Mouse (Mus musculus) liver, embryonic 16.5 days (tissue): Measurements from ENCODE around the gene Pacrg. TPM values are rescaled to one million over a fixed set of nuclear protein-coding genes. Genes with fewer than 3 reads are reported as not detected.

Source experiments
- ATAC-seq: fragments of 200-750 bp; cut with Nextera tagmentation; 2 replicates; pipeline ENCODE4 v1.8.0; 2017; ENCODE audit warnings: low read depth, mild to moderate bottlenecking, moderate number of reproducible peaks, moderate library complexity
- H3K27ac ChIP-seq: fragments of 300-500 bp; sonication (generic); 2 replicates; pipeline ENCODE4 v1.5.1; 2014; ENCODE audit warnings: mild to moderate bottlenecking, low read length
- H3K27me3 ChIP-seq: fragments of 300-500 bp; sonication (generic); 2 replicates; pipeline ENCODE4 v1.6.1; 2014; ENCODE audit warnings: low read depth, low read length, mixed read lengths; ENCODE audit not compliant: control insufficient read depth, insufficient read depth
- H3K36me3 ChIP-seq: fragments of 300-500 bp; sonication (generic); 2 replicates; pipeline ENCODE4 v1.6.1; 2014; ENCODE audit warnings: mild to moderate bottlenecking; ENCODE audit not compliant: control insufficient read depth, insufficient read depth
- H3K4me1 ChIP-seq: fragments of 300-500 bp; sonication (generic); 2 replicates; pipeline ENCODE4 v1.6.1; 2014; ENCODE audit warnings: low read depth, low read length, mixed read lengths; ENCODE audit not compliant: control insufficient read depth
- H3K4me2 ChIP-seq: fragments of 300-500 bp; sonication (generic); 2 replicates; pipeline ENCODE4 v1.6.1; 2014; ENCODE audit warnings: low read depth, low read length, mixed read lengths
- H3K4me3 ChIP-seq: fragments of 300-500 bp; sonication (generic); 2 replicates; pipeline ENCODE4 v1.5.1; 2014; ENCODE audit warnings: low read depth, mild to moderate bottlenecking, low read length
- H3K9ac ChIP-seq: fragments of 300-500 bp; sonication (generic); 2 replicates; pipeline ENCODE4 v1.6.1; 2014; ENCODE audit warnings: low read depth, low read length
- H3K9me3 ChIP-seq: fragments of 300-500 bp; sonication (generic); replicated peaks from 2 replicates; pipeline ENCODE4 v1.6.1; 2016; ENCODE audit warnings: low read length; ENCODE audit not compliant: control insufficient read depth
- WGBS: fragments of 180-500 bp; shearing (Covaris S2); extraction: QIAGEN DNeasy Blood & Tissue Kit; methylation state at CpG from one replicate; pipeline ENCODE4 v1.1.7; 2014; ENCODE audit not compliant: insufficient replicate concordance; 5-methylcytosine and 5-hydroxymethylcytosine counted together
- polyA plus RNA-seq: library from polyadenylated mRNA; unstranded; fragments of >200 nt; fragmentation: Nextera tagmentation; extraction: Ambion mirVana; gene quantifications from 2 replicates; pipeline ENCODE4 v1.2.1, GENCODE M21; 2015

The Pacrg gene
- polyA plus RNA-seq, 1 experiment from 2014 or later: not detected

DNA sequence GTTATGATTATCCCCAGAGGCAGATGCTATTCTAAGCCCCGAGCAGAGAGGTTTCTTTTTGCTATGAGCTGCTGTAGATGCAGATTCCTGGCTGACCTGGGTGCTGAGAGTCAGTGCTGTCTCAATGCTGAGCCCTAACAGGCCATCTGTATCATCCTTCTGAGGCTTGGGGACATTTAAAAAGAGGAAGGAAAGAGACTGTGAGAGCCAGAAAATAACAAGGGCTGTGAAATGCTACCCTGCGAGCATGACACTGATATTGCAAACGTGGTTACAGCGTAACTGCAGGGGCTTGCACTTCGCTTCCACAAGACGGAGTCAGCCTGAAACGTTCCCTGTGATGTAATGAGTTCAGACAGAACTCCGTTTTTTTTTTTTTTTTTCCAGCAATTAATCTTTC, 281.4 kb downstream of the Pacrg start:
- no peak overlapping the region for H3K4me3 ChIP-seq
- no peak for ATAC-seq
- H3K27me3 ChIP-seq: no peaks in the 10 kb centered on the region
- no peak overlapping the region for H3K4me2 ChIP-seq
- no peak overlapping the region for H3K27ac ChIP-seq
- H3K36me3 ChIP-seq: no peaks in the 10 kb centered on the region
- no peak overlapping the region for H3K9ac ChIP-seq
- no peaks in the 10 kb centered on the region for H3K9me3 ChIP-seq
- H3K4me1 ChIP-seq: no peaks in the 10 kb centered on the region
- WGBS: 25% methylated on average over 8 of the region's 8 CpGs

DNA sequence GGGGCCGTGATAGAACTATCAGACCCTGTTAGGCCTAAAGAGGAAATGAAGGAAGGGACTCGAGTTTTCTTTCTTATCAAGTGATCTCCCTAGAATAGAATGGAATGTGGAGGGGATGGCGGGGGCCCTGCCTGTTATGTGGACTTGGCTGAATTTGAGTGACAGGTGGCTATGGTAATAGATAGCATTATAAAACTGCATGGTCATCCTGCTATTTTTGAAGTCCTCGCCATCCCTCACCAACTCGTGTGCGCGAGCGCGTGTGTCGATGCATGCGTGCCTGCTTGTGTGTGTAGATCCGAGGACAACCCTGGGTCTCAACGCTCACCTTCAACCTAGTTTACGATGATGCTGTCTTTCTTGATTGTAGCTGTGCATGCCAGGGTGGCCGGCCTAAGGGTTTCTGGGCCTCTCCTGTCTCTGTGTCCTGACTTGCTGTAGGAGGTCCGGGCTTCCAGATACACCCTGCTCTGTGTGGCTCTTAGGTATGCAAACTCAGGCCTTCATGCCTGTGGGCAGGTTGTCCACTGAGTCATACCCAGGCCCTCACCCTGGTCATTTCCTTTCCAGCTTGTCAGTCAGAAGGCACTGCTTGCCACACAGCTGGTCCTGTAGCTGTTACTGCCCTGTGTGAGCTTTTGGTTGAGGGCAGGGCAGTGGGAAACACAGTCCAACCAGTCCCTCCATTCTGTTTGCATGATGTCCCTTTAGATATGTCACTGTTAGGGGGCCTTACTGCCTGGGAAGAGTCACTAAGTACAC, 287.6 kb downstream of the Pacrg start:
- no peak for ATAC-seq
- Histone ChIP-seq H3K27me3 (no peaks in the 10 kb centered on the region), H3K9me3 (no peaks in the 10 kb centered on the region), H3K36me3 (no peaks in the 10 kb centered on the region), H3K4me3 (no peak overlapping the region), H3K4me1 (no peaks in the 10 kb centered on the region), H3K9ac (no peak overlapping the region), H3K27ac (no peak overlapping the region), H3K4me2 (no peak overlapping the region)
- WGBS: 63% methylated on average over 16 of the region's 16 CpGs

DNA sequence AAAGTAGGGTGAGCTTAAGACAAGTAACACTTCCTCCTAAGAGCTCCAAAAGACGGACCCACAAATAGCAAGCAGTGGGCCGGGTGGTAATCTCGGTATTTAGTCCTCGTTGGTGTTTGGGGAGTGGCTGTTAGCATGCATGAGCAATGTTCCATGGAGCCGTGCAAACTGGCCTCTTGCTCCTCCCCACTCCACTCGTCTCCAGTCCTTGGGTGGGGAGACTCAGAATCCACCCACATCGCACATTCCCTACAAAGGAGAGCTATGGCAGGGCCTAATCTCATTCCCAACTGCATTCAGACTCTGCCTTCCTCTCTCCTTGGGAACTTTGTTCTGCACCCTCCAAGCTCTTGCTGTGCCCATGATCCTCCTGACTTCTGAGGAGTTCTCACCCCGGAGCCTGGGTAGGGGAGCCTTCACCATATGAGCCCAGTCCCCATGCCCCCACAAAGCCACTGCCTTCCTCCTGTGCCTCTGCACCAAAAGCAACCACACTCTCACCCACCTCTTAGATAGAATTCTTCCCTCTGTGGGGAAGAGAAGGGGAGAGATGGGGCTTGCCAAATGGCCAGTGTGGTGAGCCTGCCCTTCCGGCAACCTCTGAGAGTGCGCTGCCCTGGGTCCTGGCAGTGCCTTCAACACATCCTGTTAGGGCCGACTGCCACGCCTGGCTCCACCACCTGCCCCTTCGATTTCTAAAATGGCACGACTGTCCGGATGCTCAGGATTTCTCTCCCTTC, 289.2 kb downstream of the Pacrg start:
- H3K9ac ChIP-seq: no peak overlapping the region
- H3K27me3 ChIP-seq: no peaks in the 10 kb centered on the region
- no peaks in the 10 kb centered on the region for H3K9me3 ChIP-seq
- WGBS: 63% methylated on average over 15 of the region's 15 CpGs
- no peak overlapping the region for H3K27ac ChIP-seq
- no peak overlapping the region for H3K4me2 ChIP-seq
- no peaks in the 10 kb centered on the region for H3K36me3 ChIP-seq
- ATAC-seq: no peak
- no peak overlapping the region for H3K4me3 ChIP-seq
- no peaks in the 10 kb centered on the region for H3K4me1 ChIP-seq

DNA sequence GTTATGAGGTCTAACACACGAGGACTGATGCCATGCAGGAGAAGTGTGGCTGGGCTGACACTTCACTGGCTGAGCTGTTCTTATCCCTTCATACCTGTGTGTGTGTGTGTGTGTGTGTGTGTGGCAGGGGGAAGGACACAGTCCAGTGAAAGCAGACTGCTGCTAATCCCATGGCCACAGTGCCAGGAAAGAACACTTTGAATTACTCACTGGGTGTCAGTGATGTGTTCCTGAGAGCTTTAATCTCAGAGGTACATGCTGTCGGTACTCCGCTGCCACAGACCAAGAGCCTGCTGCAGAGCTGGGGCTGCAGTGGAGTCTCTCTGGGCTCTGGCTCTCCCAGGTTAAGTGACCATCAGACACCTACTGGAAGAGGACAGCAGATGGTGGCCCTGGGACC, 290.3 kb downstream of the Pacrg start:
- no peak for ATAC-seq
- Histone ChIP-seq H3K36me3 (no peaks in the 10 kb centered on the region), H3K9me3 (no peaks in the 10 kb centered on the region), H3K4me3 (no peak overlapping the region), H3K9ac (no peak overlapping the region), H3K4me2 (no peak overlapping the region), H3K27ac (no peak overlapping the region), H3K27me3 (no peaks in the 10 kb centered on the region), H3K4me1 (no peaks in the 10 kb centered on the region)
- 63% methylated on average over 3 of the region's 3 CpGs for WGBS

DNA sequence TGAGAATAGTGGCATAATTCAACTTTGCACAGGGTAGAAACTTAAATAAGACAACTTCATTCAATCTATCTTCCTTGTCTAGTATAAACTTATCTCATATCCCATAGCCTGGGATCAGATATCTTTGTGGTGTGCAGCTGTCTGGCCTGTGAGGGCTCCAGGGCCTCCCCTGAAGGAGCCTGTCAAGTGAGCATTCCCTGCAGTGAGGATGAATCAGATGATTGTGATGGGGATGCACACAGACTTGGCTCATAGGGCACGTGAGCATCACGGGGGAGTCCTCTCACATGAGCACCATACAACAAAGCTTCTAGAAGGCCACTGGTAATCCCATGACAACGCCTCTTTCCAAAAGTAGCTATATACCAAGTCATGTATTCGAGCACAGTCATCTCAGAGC, 291.1 kb downstream of the Pacrg start:
- H3K4me3 ChIP-seq: no peak overlapping the region
- H3K4me1 ChIP-seq: no peaks in the 10 kb centered on the region
- no peaks in the 10 kb centered on the region for H3K36me3 ChIP-seq
- no peak overlapping the region for H3K27ac ChIP-seq
- no peak for ATAC-seq
- 58% methylated on average over 4 of the region's 4 CpGs for WGBS
- H3K4me2 ChIP-seq: no peak overlapping the region
- H3K27me3 ChIP-seq: no peaks in the 10 kb centered on the region
- H3K9ac ChIP-seq: no peak overlapping the region
- H3K9me3 ChIP-seq: no peaks in the 10 kb centered on the region

DNA sequence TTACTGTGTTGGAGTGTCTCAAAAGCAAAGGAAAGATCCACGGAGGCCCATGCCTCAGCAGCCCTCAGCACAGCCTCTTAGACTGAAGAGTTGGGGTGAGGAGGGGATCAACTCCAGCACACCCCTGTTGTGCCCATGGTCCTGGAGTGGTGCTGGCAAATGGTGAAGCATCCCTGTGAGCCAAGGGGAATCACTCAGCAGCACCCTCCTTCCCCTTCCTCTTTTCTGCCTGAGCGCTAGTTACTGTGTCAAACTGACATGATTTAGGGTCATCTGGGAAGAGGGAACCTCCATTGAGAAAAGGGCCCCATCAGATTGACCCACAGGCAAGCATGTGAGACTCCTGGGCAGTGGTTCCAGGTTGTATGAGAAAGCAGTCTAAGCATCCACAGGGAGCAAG, 299.3 kb downstream of the Pacrg start:
- Histone ChIP-seq H3K4me1 (no peaks in the 10 kb centered on the region), H3K9ac (no peak overlapping the region)
- 41% methylated on average over 2 of the region's 2 CpGs for WGBS

DNA sequence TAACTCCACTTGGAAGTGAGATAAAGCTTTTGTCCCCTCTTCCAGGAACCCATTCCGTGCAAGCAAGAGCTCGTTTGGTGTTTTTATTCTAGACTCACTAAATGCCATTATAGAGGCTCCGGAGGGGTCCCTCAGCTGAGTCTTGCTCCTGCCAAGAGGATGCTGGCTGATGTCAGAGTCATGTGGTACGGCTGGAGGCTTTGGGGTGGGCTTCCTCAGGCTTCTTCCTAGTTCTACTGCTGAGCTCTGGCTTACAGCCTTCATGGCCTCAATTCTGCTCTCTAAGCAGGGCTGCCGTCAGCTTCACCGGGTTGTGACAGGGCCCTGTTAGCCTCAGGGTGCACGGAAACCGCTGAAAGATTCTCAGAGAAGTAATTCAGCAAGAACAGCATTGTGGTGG, 305.9 kb downstream of the Pacrg start:
- Histone ChIP-seq H3K9me3 (no peaks in the 10 kb centered on the region), H3K27ac (no peak overlapping the region), H3K27me3 (no peaks in the 10 kb centered on the region), H3K4me2 (no peak overlapping the region), H3K4me1 (no peaks in the 10 kb centered on the region), H3K36me3 (no peaks in the 10 kb centered on the region), H3K4me3 (no peak overlapping the region), H3K9ac (no peak overlapping the region)
- WGBS: 65% methylated on average over 8 of the region's 8 CpGs
- ATAC-seq: no peak

More for the DNA sequence above, 299.3 kb downstream of the Pacrg start:
- no peaks in the 10 kb centered on the region for H3K9me3 ChIP-seq
- H3K4me3 ChIP-seq: no peak overlapping the region
- ATAC-seq: no peak
- no peaks in the 10 kb centered on the region for H3K27me3 ChIP-seq
- H3K4me2 ChIP-seq: no peak overlapping the region
- no peak overlapping the region for H3K27ac ChIP-seq
- H3K36me3 ChIP-seq: no peaks in the 10 kb centered on the region

DNA sequence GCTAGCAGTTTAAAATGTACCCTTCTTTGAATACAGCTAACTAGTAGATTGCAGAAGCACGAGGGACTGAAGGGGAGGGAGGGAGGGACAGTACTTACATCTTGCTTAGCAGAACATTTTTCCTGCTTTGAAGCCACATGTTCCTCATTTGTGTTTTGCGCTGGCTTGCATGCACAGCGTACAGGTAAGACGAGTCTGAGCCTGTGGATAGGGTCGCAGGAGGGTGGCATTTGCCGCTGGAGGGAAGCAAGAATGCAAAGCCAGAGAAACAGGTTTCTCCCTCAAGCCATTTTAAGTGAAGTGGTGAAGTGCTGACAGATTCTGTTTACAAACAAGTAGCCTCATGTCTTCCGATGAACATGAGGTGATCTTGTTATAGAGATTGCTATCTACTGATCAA, 306.6 kb downstream of the Pacrg start:
- no peaks in the 10 kb centered on the region for H3K4me1 ChIP-seq
- no peak for ATAC-seq
- WGBS: 25% methylated on average over 7 of the region's 7 CpGs
- H3K9me3 ChIP-seq: no peaks in the 10 kb centered on the region
- no peaks in the 10 kb centered on the region for H3K36me3 ChIP-seq
- no peak overlapping the region for H3K27ac ChIP-seq
- H3K9ac ChIP-seq: no peak overlapping the region
- no peak overlapping the region for H3K4me2 ChIP-seq
- H3K27me3 ChIP-seq: no peaks in the 10 kb centered on the region
- no peak overlapping the region for H3K4me3 ChIP-seq

DNA sequence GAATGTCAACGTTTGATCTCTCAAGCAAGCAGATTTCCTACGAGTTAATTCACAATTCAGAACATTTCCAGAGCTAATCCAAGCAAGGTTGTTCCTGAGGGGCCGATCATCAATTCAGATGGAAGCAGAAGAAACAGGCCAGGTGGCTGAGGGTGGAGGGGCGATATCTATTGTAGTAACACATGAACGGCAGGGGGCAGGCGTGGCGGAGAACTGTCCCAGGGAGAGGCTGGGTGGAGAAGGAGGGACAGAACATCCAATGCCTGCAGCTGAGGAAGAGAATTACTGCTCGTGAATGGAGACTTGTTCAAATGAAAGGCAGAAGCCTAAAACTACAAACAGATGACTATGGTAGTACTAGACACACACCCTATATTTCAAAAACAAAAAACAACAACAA, 309.1 kb downstream of the Pacrg start:
- Histone ChIP-seq H3K9me3 (no peaks in the 10 kb centered on the region), H3K4me2 (no peak overlapping the region), H3K27me3 (no peaks in the 10 kb centered on the region), H3K36me3 (no peaks in the 10 kb centered on the region), H3K4me1 (no peaks in the 10 kb centered on the region), H3K4me3 (no peak overlapping the region), H3K9ac (no peak overlapping the region), H3K27ac (no peak overlapping the region)
- 39% methylated on average over 8 of the region's 8 CpGs for WGBS
- no peak for ATAC-seq
